Mouse (Mus musculus) liver, embryonic 14.5 days (tissue): ENCODE results near the gene Macrod1. TPM values are rescaled to one million over a fixed set of nuclear protein-coding genes. Genes with fewer than 3 reads are reported as not detected.

Experiments used
- ATAC-seq: fragments of 200-750 bp; cut with Nextera tagmentation; 2 replicates; pipeline ENCODE4 v1.8.0; 2017; ENCODE audit warnings: moderate number of reproducible peaks, mild to moderate bottlenecking, moderate library complexity; ENCODE audit not compliant: insufficient read depth
- DNase-seq, 3 experiments: peaks; one replicate each; pipeline ENCODE4 v3.0.0-alpha.2; 2012 to 2013; ENCODE audit warnings: low read depth in 3 of 3, low spot score in 3 of 3
- H3K27ac ChIP-seq: fragments of 300-500 bp; sonication (generic); 2 replicates; pipeline ENCODE4 v1.5.1; 2014; ENCODE audit warnings: moderate library complexity, mild to moderate bottlenecking, control low read depth, inconsistent platforms
- H3K27me3 ChIP-seq: fragments of 300-500 bp; sonication (generic); 2 replicates; pipeline ENCODE4 v1.6.1; 2014; ENCODE audit warnings: mild to moderate bottlenecking, low read length, moderate library complexity; ENCODE audit not compliant: control insufficient read depth, insufficient read depth
- H3K36me3 ChIP-seq: fragments of 300-500 bp; sonication (generic); replicated peaks from 2 replicates; pipeline ENCODE4 v1.6.1; 2014; ENCODE audit warnings: low read depth; ENCODE audit not compliant: control insufficient read depth, insufficient read depth
- H3K4me1 ChIP-seq, 2 experiments: fragments of 200-500 bp in 1 of 2; fragments of 300-500 bp in 1 of 2; sonication (generic) in 1 of 2; replicated peaks; 2 replicates each; pipeline ENCODE4 v1.6.1; 2012 to 2014; ENCODE audit warnings: antibody characterized with exemption in 1 of 2, inconsistent platforms in 1 of 2, low read length in 1 of 2; ENCODE audit not compliant: control insufficient read depth in 2 of 2, insufficient read depth in 2 of 2
- H3K4me2 ChIP-seq: fragments of 300-500 bp; sonication (generic); 2 replicates; pipeline ENCODE4 v1.6.1; 2014; ENCODE audit warnings: low read depth, mild to moderate bottlenecking, control low read depth, moderate library complexity
- H3K4me3 ChIP-seq, 2 experiments: fragments of 200-500 bp in 1 of 2; fragments of 300-500 bp in 1 of 2; sonication (generic) in 1 of 2; 2 replicates each; pipeline ENCODE4 v1.5.1; 2012 to 2014; ENCODE audit warnings: low read depth in 2 of 2, low read length in 2 of 2, mild to moderate bottlenecking in 2 of 2, control low read depth in 1 of 2, inconsistent platforms in 1 of 2, moderate library complexity in 1 of 2; ENCODE audit not compliant: insufficient read depth in 1 of 2
- H3K9ac ChIP-seq: fragments of 300-500 bp; sonication (generic); replicated peaks from 2 replicates; pipeline ENCODE4 v1.6.1; 2014; ENCODE audit warnings: mild to moderate bottlenecking, control low read depth, moderate library complexity
- H3K9me3 ChIP-seq: fragments of 300-500 bp; sonication (generic); 2 replicates; pipeline ENCODE4 v1.6.1; 2016; ENCODE audit warnings: low read length, mixed read lengths; ENCODE audit not compliant: control insufficient read depth
- CTCF ChIP-seq: IDR thresholded peaks from 2 replicates; pipeline ENCODE4 v1.5.1; 2016; ENCODE audit warnings: antibody characterized with exemption, low read depth, control low read depth
- EP300 ChIP-seq: IDR thresholded peaks from 2 replicates; pipeline ENCODE4 v1.6.1; 2016; ENCODE audit warnings: antibody characterized with exemption, low read depth
- WGBS: fragments of 180-500 bp; shearing (Covaris S2); extraction: QIAGEN DNeasy Blood & Tissue Kit; methylation state at CpG from one replicate; pipeline ENCODE4 v1.1.7; 2014; ENCODE audit not compliant: insufficient replicate concordance; 5-methylcytosine and 5-hydroxymethylcytosine counted together
- polyA plus RNA-seq, 2 experiments: library from polyadenylated mRNA; depleted of rRNA in 1 of 2; stranded (reverse) in 1 of 2; unstranded in 1 of 2; fragments of >200 nt; fragmentation: Nextera tagmentation in 1 of 2; extraction: Ambion mirVana in 1 of 2; gene quantifications; 2 replicates each; pipeline versions ENCODE4 v1.2.1 to v1.2.3; 2012 to 2014

Gene Macrod1
- polyA plus RNA-seq, 2 experiments: 3.7 to 4.5 TPM

- Histone ChIP-seq H3K27me3 (peaks cover 2% of the 10 kb centered on the region), H3K4me3 (no peak overlapping the region), H3K4me1 (no peaks in the 10 kb centered on the region), H3K4me2 (no peak overlapping the region), H3K9ac (no peak overlapping the region), H3K27ac (no peak overlapping the region), H3K36me3 (no peaks in the 10 kb centered on the region), H3K9me3 (no peaks in the 10 kb centered on the region)
- 43% methylated on average over 10 of the region's 10 CpGs for WGBS
- TF ChIP-seq EP300 (no peak), CTCF (no peak)
- no peak for ATAC-seq
- DNase-seq: no peak
These were observed 33.9 kb downstream of the Macrod1 start for GRCm38 (mm10) chr19:7090369-7091064.

- 63% methylated on average over 10 of the region's 10 CpGs for WGBS
- no peak overlapping the region for H3K4me2 ChIP-seq
- no peak overlapping the region for H3K4me3 ChIP-seq
- no peaks in the 10 kb centered on the region for H3K4me1 ChIP-seq
- no peak overlapping the region for H3K9ac ChIP-seq
- no peak for TF ChIP-seq EP300
- no peak for TF ChIP-seq CTCF
- ATAC-seq (no peak), DNase-seq (no peak)
- peaks cover 2% of the 10 kb centered on the region for H3K27me3 ChIP-seq
- H3K36me3 ChIP-seq: no peaks in the 10 kb centered on the region
- H3K27ac ChIP-seq: no peak overlapping the region
- H3K9me3 ChIP-seq: no peaks in the 10 kb centered on the region
These were observed 34.9 kb downstream of the Macrod1 start for GRCm38 (mm10) chr19:7091448-7092050.

- H3K27me3 ChIP-seq: peaks cover under 1% of the 10 kb centered on the region
- no peaks in the 10 kb centered on the region for H3K36me3 ChIP-seq
- no peak overlapping the region for H3K4me3 ChIP-seq
- 64% methylated on average over 5 of the region's 5 CpGs for WGBS
- TF ChIP-seq CTCF (no peak), EP300 (no peak)
- H3K27ac ChIP-seq: no peak overlapping the region
- no peaks in the 10 kb centered on the region for H3K9me3 ChIP-seq
- no peaks in the 10 kb centered on the region for H3K4me1 ChIP-seq
- H3K4me2 ChIP-seq: no peak overlapping the region
- DNase-seq (no peak), ATAC-seq (no peak)
- no peak overlapping the region for H3K9ac ChIP-seq
These were observed 36.1 kb downstream of the Macrod1 start for GRCm38 (mm10) chr19:7092756-7093155.

- no peaks in the 10 kb centered on the region; the same call in none of the 2 replicates for H3K27me3 ChIP-seq
These were observed 43.1 kb downstream of the Macrod1 start for GRCm38 (mm10) chr19:7099620-7100155.

GRCm38 (mm10) chr19:7102039-7102438, 45.4 kb downstream of the Macrod1 start:
- H3K9me3 ChIP-seq: no peaks in the 10 kb centered on the region
- WGBS: 79% methylated on average over 10 of the region's 10 CpGs
- TF ChIP-seq CTCF (no peak), EP300 (no peak)
- H3K4me3 ChIP-seq: no peak overlapping the region
- H3K9ac ChIP-seq: no peak overlapping the region
- no peak overlapping the region for H3K27ac ChIP-seq
- ATAC-seq (no peak), DNase-seq (no peak)
- no peaks in the 10 kb centered on the region; the same call in 1 of the 2 replicates for H3K27me3 ChIP-seq
- no peaks in the 10 kb centered on the region for H3K36me3 ChIP-seq
- H3K4me1 ChIP-seq: no peaks in the 10 kb centered on the region
- no peak overlapping the region for H3K4me2 ChIP-seq

More at GRCm38 (mm10) chr19:7099620-7100155, 43.1 kb downstream of the Macrod1 start:
- Histone ChIP-seq H3K9me3 (no peaks in the 10 kb centered on the region), H3K4me1 (no peaks in the 10 kb centered on the region), H3K4me2 (no peak overlapping the region), H3K4me3 (no peak overlapping the region), H3K27ac (no peak overlapping the region), H3K9ac (no peak overlapping the region), H3K36me3 (no peaks in the 10 kb centered on the region)
- DNase-seq (no peak), ATAC-seq (no peak)
- TF ChIP-seq EP300 (no peak), CTCF (no peak)
- 64% methylated on average over 3 of the region's 3 CpGs for WGBS
